Mouse (Mus musculus) testis, adult 10 weeks (tissue): Measurements from ENCODE around the gene Gm28729. TPM values are rescaled to one million over a fixed set of nuclear protein-coding genes. Genes with fewer than 3 reads are reported as not detected.

Experiments
- polyA plus RNA-seq: library from polyadenylated mRNA; stranded (reverse); fragments of 350-450 nt; fragmentation: Illumina TruSeq; extraction: RNeasy Lipid Tissue Mini Kit (QIAGEN cat#74804); gene quantifications from one replicate; pipeline ENCODE4 v1.2.3, GENCODE M21; 2014; ENCODE audit warnings: low read depth, low replicate concordance

The Gm28729 gene
- polyA plus RNA-seq: 3.1 TPM

GRCm38 (mm10) chr9:96524972-96525506 is at the start of gene Gm28729:
Gene Gm28729 (minus strand): TSS chr9:96525264.

GRCm38 (mm10) chr9:96478071-96478888 is 46.8 kb downstream of the Gm28729 start, which contains the start of gene Rnf7:
Gene Rnf7 (minus strand): TSS chr9:96478675.

Other genes starting within 250 kb of the Gm28729 start
- 651 TPM for gene Atp1b3, start 160.8 kb downstream of the Gm28729 start, polyA plus RNA-seq
- 209 TPM for gene Rnf7, start 46.6 kb downstream of the Gm28729 start, polyA plus RNA-seq
- gene Rasa2, start 106.4 kb upstream of the Gm28729 start, polyA plus RNA-seq: 18.4 TPM
- 4.3 TPM for gene Zbtb38, start 227.6 kb upstream of the Gm28729 start, polyA plus RNA-seq